Mouse (Mus musculus) C2C12 (cell line): Measurements from ENCODE around the gene Coq8a. TPM values are rescaled to one million over a fixed set of nuclear protein-coding genes. Genes with fewer than 3 reads are reported as not detected.
A peak's percentile ranks its signal among the peaks of the same experiment; 100 is the strongest.

Experiments
- H3K27me3 ChIP-seq: one replicate; pipeline ENCODE4 v1.6.1; 2011; ENCODE audit not compliant: control insufficient read depth, insufficient read depth, insufficient read length
- H3K36me3 ChIP-seq: one replicate; pipeline ENCODE4 v1.6.1; 2011; ENCODE audit not compliant: control insufficient read depth, insufficient read depth
- H3K4me3 ChIP-seq: one replicate; pipeline ENCODE4 v1.5.1; 2011; ENCODE audit warnings: mild to moderate bottlenecking, control low read depth; ENCODE audit not compliant: poor library complexity, insufficient read depth, severe bottlenecking
- H3K79me2 ChIP-seq: one replicate; pipeline ENCODE4 v1.6.1; 2011; ENCODE audit not compliant: control insufficient read depth, insufficient read depth
- H3K79me3 ChIP-seq: one replicate; pipeline ENCODE4 v1.6.1; 2011; ENCODE audit warnings: low read depth, control low read depth
- H3ac ChIP-seq: one replicate; pipeline ENCODE3; 2011; ENCODE audit warnings: low read depth; ENCODE audit not compliant: control insufficient read depth, insufficient read length
- CTCF ChIP-seq: IDR thresholded peaks from one replicate; pipeline ENCODE4 v1.5.1; 2011; ENCODE audit not compliant: control insufficient read depth, insufficient read depth, insufficient read length
- MYOD1 ChIP-seq: IDR thresholded peaks from one replicate; pipeline ENCODE4 v1.6.1; 2011; ENCODE audit warnings: low read depth; ENCODE audit not compliant: control insufficient read depth, insufficient read length
- USF1 ChIP-seq: IDR thresholded peaks from one replicate; pipeline ENCODE4 v1.6.1; 2011; ENCODE audit warnings: low read depth, mild to moderate bottlenecking, control low read depth, moderate library complexity
- polyA plus RNA-seq: library from polyadenylated mRNA; unstranded; fragments of >200 nt; fragmentation: generic; extraction: Trizol; gene quantifications from one replicate; pipeline ENCODE4 v1.2.1, GENCODE M21; 2012; ENCODE audit warnings: missing spikeins

Coq8a gene
- polyA plus RNA-seq, 1 experiment: 0.21 TPM

DNA sequence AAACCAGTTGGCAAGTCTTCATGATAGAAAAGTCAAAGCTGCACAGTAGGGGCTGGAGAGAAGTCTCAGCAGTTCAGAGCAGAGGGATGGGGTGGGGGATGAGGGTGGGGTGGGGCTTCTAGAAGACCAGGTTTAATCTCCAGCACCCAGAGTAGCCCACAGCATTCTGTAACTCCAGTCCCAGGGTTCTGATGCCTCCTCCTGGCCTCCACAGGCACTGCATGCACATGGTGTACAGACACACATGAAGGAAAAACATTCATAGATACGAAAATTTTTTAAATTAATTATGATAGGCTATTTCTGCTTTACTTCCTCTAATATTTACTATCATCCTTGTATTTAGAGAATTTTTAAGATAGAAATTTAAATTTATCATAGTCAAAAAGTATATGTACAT lies 82.9 kb downstream of the Coq8a start:
- no peak for TF ChIP-seq MYOD1
- no peak for TF ChIP-seq USF1
- TF ChIP-seq CTCF: peak; percentile 5
- H3K36me3 ChIP-seq: peaks cover 20% of the 10 kb centered on the region
- H3K4me3 ChIP-seq: no peak overlapping the region
- no peak overlapping the region for H3ac ChIP-seq
- H3K27me3 ChIP-seq: no peaks in the 10 kb centered on the region
- H3K79me2 ChIP-seq: no peaks in the 10 kb centered on the region
- H3K79me3 ChIP-seq: no peaks in the 10 kb centered on the region

Other genes with a start within 250 kb of the Coq8a start
- 10.7 TPM for gene Cdc42bpa, start 239.1 kb downstream of the Coq8a start, polyA plus RNA-seq
- 3.1 TPM for gene Psen2, start 63.8 kb upstream of the Coq8a start, polyA plus RNA-seq
- 1.1 TPM for gene Itpkb, start 130.9 kb upstream of the Coq8a start, polyA plus RNA-seq